Mouse (Mus musculus): Measurements from ENCODE around the gene Cd59a.
"Not testable (repeated sequence)": the region's sequence is repeated elsewhere in the genome, so short reads cannot be mapped to it uniquely, and the experiment has no call there.

Gene Cd59a

GRCm38 (mm10) chr2:104095741-104096213, at the start of gene Cd59a:
Gene Cd59a (plus strand): TSS chr2:104095801.
- peak; percentile 93 for DNase-seq

- no peak for DNase-seq
Observed at GRCm38 (mm10) chr2:104058381-104058780, 37.2 kb upstream of the Cd59a start.

GRCm38 (mm10) chr2:104058954-104059353, 36.6 kb upstream of the Cd59a start:
- DNase-seq: no peak

- no peak for DNase-seq
Observed at GRCm38 (mm10) chr2:104059786-104060185, 35.8 kb upstream of the Cd59a start.

GRCm38 (mm10) chr2:104060996-104061395, 34.6 kb upstream of the Cd59a start:
- DNase-seq: no peak

- no peak for DNase-seq
Observed at GRCm38 (mm10) chr2:104062665-104063064, 32.9 kb upstream of the Cd59a start.

- DNase-seq: no peak
Observed at GRCm38 (mm10) chr2:104064152-104064551, 31.4 kb upstream of the Cd59a start.

GRCm38 (mm10) chr2:104065526-104065925, 30.1 kb upstream of the Cd59a start, which contains the start of gene Gm10912:
Gene Gm10912 (plus strand): TSS chr2:104065826.
- not testable (repeated sequence) for DNase-seq

- not testable (repeated sequence) for DNase-seq
Observed at GRCm38 (mm10) chr2:104068450-104068849, 27.2 kb upstream of the Cd59a start, which contains the start of gene Gm10799. Gene Gm10799 (minus strand): TSS chr2:104068550.

GRCm38 (mm10) chr2:104069704-104070185, 25.9 kb upstream of the Cd59a start, which contains the start of gene Cd59b:
Gene Cd59b (plus strand): TSS chr2:104069849.
- DNase-seq: peak; percentile 75

GRCm38 (mm10) chr2:104078285-104078684, 17.3 kb upstream of the Cd59a start:
- DNase-seq: not testable (repeated sequence)

- not testable (repeated sequence) for DNase-seq
Observed at GRCm38 (mm10) chr2:104081436-104082050, 14.1 kb upstream of the Cd59a start.

GRCm38 (mm10) chr2:104082474-104082873, 13.1 kb upstream of the Cd59a start:
- no peak for DNase-seq

- DNase-seq: not testable (repeated sequence)
Observed at GRCm38 (mm10) chr2:104084027-104084426, 11.6 kb upstream of the Cd59a start.

GRCm38 (mm10) chr2:104087562-104087961, 8.0 kb upstream of the Cd59a start:
- DNase-seq: not testable (repeated sequence)

- no peak for DNase-seq
Observed at GRCm38 (mm10) chr2:104093305-104093704, 2.3 kb upstream of the Cd59a start.

GRCm38 (mm10) chr2:104096256-104096655, 655 bp downstream of the Cd59a start:
- peak; percentile 32 for DNase-seq

GRCm38 (mm10) chr2:104096796-104097195, 1.2 kb downstream of the Cd59a start:
- not testable (repeated sequence) for DNase-seq

- DNase-seq: not testable (repeated sequence)
Observed at GRCm38 (mm10) chr2:104097396-104097795, 1.8 kb downstream of the Cd59a start.

GRCm38 (mm10) chr2:104098529-104099230, 3.1 kb downstream of the Cd59a start:
- DNase-seq: no peak

- no peak for DNase-seq
Observed at GRCm38 (mm10) chr2:104099231-104099585, 3.6 kb downstream of the Cd59a start.

- DNase-seq: no peak
Observed at GRCm38 (mm10) chr2:104099946-104100345, 4.3 kb downstream of the Cd59a start.

GRCm38 (mm10) chr2:104104800-104105199, 9.2 kb downstream of the Cd59a start:
- DNase-seq: no peak

- not testable (repeated sequence) for DNase-seq
Observed at GRCm38 (mm10) chr2:104109021-104109420, 13.4 kb downstream of the Cd59a start.

All from kidney, postnatal 10 days (tissue).